Comparison of ENCODE assay signal across 8 mouse cellular contexts in genomic region chr2:18609868-18610185, GRCm38 (mm10).
DNase-seq lines count a peak whose midpoint lies in the region; ATAC-seq and TF ChIP-seq lines count a peak whose summit lies in the region.

No protein-coding gene starts in this region.

- no peak for TF ChIP-seq CTCF in bone marrow, adult 2 months (IDR thresholded peaks at IDR 0.05; ENCODE audit: control insufficient read depth, insufficient read depth, low read length)

- TF ChIP-seq POLR2A in bone marrow, adult 2 months (IDR thresholded peaks at IDR 0.05; ENCODE audit: borderline replicate concordance, control insufficient read depth, low read depth, low read length), result no peak

- H3K4me2 ChIP-seq in heart, embryonic 14.5 days (ENCODE audit: low read length), result peak overlapping the region; percentile 94
- H3K4me2 ChIP-seq in intestine, embryonic 14.5 days (ENCODE audit: low read length), result peak overlapping the region; percentile 79
- H3K4me2 ChIP-seq in neural tube, embryonic 12.5 days (replicated peaks), result peak overlapping the region; percentile 74

- no peak for ATAC-seq in heart, embryonic 14.5 days (ENCODE audit: insufficient number of reproducible peaks, insufficient read depth, low FRiP score, low read depth)
- no peak for ATAC-seq in intestine, embryonic 14.5 days (replicated peaks; ENCODE audit: low FRiP score, low TSS enrichment, low read depth)
- ATAC-seq in neural tube, embryonic 12.5 days (ENCODE audit: low FRiP score, low read depth), result no peak

- no peaks in the 10 kb centered on the region for H3K36me3 ChIP-seq in heart, embryonic 14.5 days (ENCODE audit: control insufficient read depth, insufficient read depth, low read length)
- no peaks in the 10 kb centered on the region for H3K36me3 ChIP-seq in intestine, embryonic 14.5 days (ENCODE audit: control insufficient read depth, insufficient read depth, low read length)
- no peaks in the 10 kb centered on the region for H3K36me3 ChIP-seq in neural tube, embryonic 12.5 days

- intact Hi-C loops in heart, postnatal 36 days (cut with DNase I), result loop anchor here (2.0 to 10.0 kb wide), 4 partner anchors 23 to 665 kb away; partner anchors contain the start of genes Commd3 and Spag6

- no peak overlapping the region; the same call in 1 of the 2 replicates for H3K9ac ChIP-seq in heart, embryonic 14.5 days (ENCODE audit: low read length)
- no peak overlapping the region for H3K9ac ChIP-seq in intestine, embryonic 14.5 days (ENCODE audit: low read length)
- H3K9ac ChIP-seq in neural tube, embryonic 12.5 days, result no peak overlapping the region

- no peak for DNase-seq in heart, postnatal 36 days
- DNase-seq in intestine, embryonic 14.5 days (ENCODE audit: low spot score), result no peak
- no peak for DNase-seq in urinary bladder, postnatal 25 days (ENCODE audit: low spot score)
- no peak for DNase-seq in urinary bladder, postnatal 14 days (ENCODE audit: low spot score)
- DNase-seq in kidney, postnatal 36 days, result no peak

- no peak overlapping the region for H3K27ac ChIP-seq in heart, embryonic 14.5 days (replicated peaks in 1 of 2; ENCODE audit: control insufficient read depth in 1 of 2, insufficient read depth in 1 of 2, low read depth in 2 of 2, low read length in 2 of 2)
- peak overlapping the region; percentile 66; the same call in 1 of the 2 replicates for H3K27ac ChIP-seq in bone marrow, adult 2 months (ENCODE audit: control insufficient read depth, insufficient read depth, low read depth, low read length, poor library complexity)
- H3K27ac ChIP-seq in intestine, embryonic 14.5 days (ENCODE audit: low read depth), result no peak overlapping the region
- no peak overlapping the region for H3K27ac ChIP-seq in neural tube, embryonic 12.5 days

- peaks cover 7 to 10% of the 10 kb centered on the region in 2 experiments; a peak in 3 of 4 replicates for H3K4me1 ChIP-seq in heart, embryonic 14.5 days (ENCODE audit: control insufficient read depth in 2 of 2, insufficient read depth in 2 of 2, low read length in 2 of 2)
- H3K4me1 ChIP-seq in bone marrow, adult 2 months (ENCODE audit: control insufficient read depth, insufficient read depth, low read length), result no peaks in the 10 kb centered on the region
- peaks cover 20% of the 10 kb centered on the region for H3K4me1 ChIP-seq in intestine, embryonic 14.5 days (replicated peaks; ENCODE audit: control insufficient read depth, insufficient read depth, low read length)
- peaks cover 20% of the 10 kb centered on the region for H3K4me1 ChIP-seq in neural tube, embryonic 12.5 days

- H3K27me3 ChIP-seq in heart, embryonic 14.5 days (ENCODE audit: control insufficient read depth, insufficient read depth, low read length), result peaks cover 49% of the 10 kb centered on the region
- peaks cover 54% of the 10 kb centered on the region for H3K27me3 ChIP-seq in intestine, embryonic 14.5 days (replicated peaks; ENCODE audit: control insufficient read depth, insufficient read depth, low read length)
- H3K27me3 ChIP-seq in neural tube, embryonic 12.5 days (replicated peaks), result peaks cover 46% of the 10 kb centered on the region

- peak overlapping the region; percentile 39 to 53 for H3K4me3 ChIP-seq in heart, embryonic 14.5 days (ENCODE audit: control insufficient read depth in 1 of 2, insufficient read depth in 1 of 2, low read depth in 1 of 2, low read length in 2 of 2)
- peak overlapping the region; percentile 74 for H3K4me3 ChIP-seq in bone marrow, adult 2 months (replicated peaks; ENCODE audit: control insufficient read depth, low read depth, low read length)
- H3K4me3 ChIP-seq in intestine, embryonic 14.5 days (ENCODE audit: low read depth, low read length), result peak overlapping the region; percentile 42
- peak overlapping the region; percentile 38; the same call in 1 of the 2 replicates for H3K4me3 ChIP-seq in neural tube, embryonic 12.5 days

- 11% methylated on average over 10 of the region's 10 CpGs for WGBS in heart, embryonic 14.5 days
- 3% methylated on average over 10 of the region's 10 CpGs for WGBS in bone marrow, adult 2 months
- WGBS in intestine, embryonic 14.5 days, result 8% methylated on average over 10 of the region's 10 CpGs
- 3% methylated on average over 10 of the region's 10 CpGs for WGBS in neural tube, embryonic 12.5 days

- H3K9me3 ChIP-seq in heart, embryonic 14.5 days (ENCODE audit: control insufficient read depth, low read length), result no peaks in the 10 kb centered on the region
- no peaks in the 10 kb centered on the region for H3K9me3 ChIP-seq in intestine, embryonic 14.5 days (ENCODE audit: control insufficient read depth, low read length)
- no peaks in the 10 kb centered on the region for H3K9me3 ChIP-seq in neural tube, embryonic 12.5 days
